Mouse (Mus musculus): ENCODE measurements around the gene Fbxo2. TPM values are rescaled to one million over a fixed set of nuclear protein-coding genes. Genes with fewer than 3 reads are reported as not detected.
A peak's percentile ranks its signal among the peaks of the same experiment; 100 is the strongest.

Fbxo2 gene
- total RNA-seq, 2 experiments from 2014 or later, result not detected

DNA sequence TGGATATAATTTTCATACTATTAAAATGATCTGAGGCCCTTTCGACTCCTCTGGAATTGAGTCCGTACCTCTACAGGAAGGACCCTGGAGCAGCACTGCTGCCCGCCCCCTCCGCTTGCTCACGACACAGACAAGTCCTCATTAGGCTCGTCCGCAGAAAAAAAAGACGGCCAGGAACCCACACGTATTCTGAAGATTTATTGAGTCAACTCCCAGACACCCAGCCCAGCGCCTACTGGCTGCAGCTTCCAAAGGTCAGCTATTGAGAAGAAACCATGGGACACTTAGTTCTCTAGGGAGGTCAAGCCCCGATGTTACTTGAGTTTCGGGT is 20.7 kb upstream of the Fbxo2 start:
- intact Hi-C loops (cut with DNase I; ENCODE audit: low total_unique reads), result no loop called here
- no peak for DNase-seq

DNA sequence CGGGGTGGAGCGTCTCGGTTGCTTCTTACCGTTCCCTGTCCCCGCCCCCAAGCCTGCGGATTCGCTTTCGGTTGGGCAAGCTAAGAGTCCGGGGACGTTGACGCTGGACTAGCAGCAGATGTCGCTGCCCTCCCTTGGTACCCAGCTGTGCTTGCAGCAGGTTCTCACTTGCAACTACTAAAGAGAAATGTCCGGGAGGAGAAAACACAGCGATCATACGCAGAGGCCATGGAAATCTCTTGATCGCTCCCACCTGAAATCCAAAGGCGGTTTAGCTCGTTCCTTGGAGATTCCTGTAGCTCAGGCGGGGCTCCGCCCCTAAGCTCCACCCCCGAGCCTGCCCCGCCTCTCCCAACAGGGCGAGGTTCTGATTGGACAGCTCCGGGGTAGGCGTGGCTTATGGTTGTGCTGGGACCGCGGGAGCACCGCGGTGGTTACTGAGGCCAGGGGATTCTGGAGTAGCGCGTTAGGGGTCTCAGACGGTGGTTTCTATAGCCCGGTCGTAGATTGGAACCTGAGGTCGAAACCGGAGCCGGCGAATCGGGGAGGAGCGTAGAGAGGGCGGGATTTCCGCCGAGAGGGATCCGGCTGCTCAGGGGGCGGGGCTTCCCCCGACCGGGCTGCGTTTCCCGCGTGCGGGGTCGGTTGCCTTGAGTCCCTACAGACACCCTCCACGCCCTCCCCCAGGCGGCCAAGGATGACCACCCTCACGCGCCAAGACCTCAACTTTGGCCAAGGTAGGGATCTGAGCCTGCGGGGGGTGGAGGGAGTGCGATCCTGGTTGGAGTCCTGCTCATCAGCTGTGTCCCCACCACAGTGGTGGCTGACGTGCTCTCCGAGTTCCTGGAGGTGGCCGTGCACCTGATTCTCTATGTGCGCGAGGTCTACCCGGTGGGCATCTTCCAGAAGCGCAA is 20.1 kb upstream of the Fbxo2 start:
- intact Hi-C loops (cut with DNase I; ENCODE audit: low total_unique reads), result no loop called here
- peak; percentile 92 for DNase-seq

DNA sequence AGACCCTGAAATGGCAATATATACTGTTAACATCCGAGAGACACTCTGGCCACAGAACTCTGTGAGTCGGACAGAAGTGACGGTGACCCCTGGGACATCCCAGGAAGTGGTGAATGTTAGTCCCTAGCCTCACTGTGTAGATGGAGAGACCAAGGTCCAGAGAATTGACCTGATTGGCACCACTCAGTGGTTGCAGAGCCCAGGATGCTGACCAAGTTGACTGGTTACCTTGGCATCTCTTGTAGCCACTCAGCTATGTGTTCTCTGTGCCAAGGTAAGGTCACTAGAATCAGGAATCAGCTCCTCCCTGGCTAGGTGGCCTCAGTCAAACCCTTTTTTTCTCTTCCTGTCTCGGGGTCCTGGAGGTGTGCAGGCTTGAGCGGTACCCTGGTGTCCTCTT is 16.7 kb upstream of the Fbxo2 start:
- intact Hi-C loops (cut with DNase I; ENCODE audit: low total_unique reads), result no loop called here
- DNase-seq, result no peak

DNA sequence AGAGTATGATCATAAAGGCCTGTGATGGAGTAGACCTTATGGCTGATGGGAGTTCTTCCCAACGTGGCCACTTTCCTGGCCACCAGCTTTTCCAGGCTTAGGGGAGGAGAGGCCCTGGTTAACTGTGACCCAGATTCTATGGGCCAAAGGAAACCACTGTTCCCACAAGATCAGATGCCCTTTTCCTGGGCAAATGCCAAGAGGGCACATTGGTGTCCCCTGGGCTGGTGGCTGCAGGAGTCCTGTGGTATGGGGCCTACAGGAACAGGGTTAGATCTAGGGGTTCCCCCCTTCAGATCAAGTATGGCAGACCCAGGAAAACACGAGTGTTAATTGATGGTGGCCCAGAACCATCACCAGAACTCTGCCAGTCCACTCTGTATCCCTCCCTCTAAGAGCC is 12.7 kb upstream of the Fbxo2 start:
- no peak for DNase-seq
- intact Hi-C loops (cut with DNase I; ENCODE audit: low total_unique reads), result no loop called here

DNA sequence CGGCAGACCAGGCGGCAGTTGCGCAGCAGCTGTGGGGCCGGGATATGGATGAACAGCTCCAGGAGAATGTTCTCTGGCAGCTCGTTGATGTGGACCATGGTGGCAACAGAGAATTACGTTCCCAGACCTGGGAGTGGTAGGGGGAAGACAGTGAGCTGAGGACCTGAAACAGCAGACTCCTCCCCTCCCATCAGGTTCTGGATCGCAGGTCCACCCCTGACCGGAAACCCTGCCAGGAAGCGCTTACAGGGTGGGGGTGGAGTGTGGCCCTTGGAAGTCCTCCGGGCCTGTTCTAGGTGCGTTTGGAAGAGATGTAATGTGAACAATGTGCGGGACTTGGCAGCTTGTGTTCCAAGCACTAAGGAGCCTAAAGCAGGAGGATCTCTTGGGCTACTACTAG is 10.9 kb upstream of the Fbxo2 start:
- intact Hi-C loops (cut with DNase I; ENCODE audit: low total_unique reads), result no loop called here
- DNase-seq, result no peak

DNA sequence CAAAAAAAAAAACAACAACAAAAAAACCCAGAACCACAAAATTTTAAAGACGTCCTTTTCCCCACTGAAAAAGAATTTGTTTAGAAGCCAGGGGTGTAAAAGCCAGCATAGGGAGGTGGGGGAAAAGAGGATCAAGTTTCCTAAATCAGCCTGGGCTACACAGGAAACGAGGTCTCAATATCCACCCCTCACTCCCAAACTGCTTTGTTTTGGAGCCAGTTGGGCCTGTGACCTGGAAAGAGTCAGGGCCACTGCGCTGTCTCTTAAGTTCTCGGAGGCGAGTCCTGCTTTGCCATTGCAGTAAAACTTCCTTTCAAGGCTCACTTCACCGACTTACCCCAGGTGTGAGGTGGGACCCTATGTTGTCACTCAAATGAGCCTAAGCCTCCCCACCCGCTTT is 10.2 kb upstream of the Fbxo2 start:
- DNase-seq, result no peak
- intact Hi-C loops (cut with DNase I; ENCODE audit: low total_unique reads), result loop anchor here (5.0 kb wide), 1 partner anchor 33 kb away; no protein-coding TSS in a partner anchor

DNA sequence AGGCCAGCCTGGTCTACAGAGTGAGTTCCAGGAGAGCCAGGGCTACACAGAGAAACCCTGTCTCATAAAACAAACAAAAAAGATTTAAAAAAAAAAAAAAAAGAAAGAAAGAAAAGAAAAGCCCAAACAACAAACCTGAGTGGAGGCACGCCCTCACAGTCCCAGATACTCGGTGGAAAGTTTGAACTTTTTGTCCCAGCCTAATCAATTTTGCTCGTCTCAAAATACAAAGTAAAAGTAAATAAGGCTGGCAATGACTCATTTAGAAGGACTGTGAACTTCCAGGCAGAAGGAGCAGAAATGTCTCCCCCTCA is 9.5 kb upstream of the Fbxo2 start:
- intact Hi-C loops (cut with DNase I; ENCODE audit: low total_unique reads), result loop anchor here (5.0 kb wide), 1 partner anchor 34 kb away; no protein-coding TSS in a partner anchor
- DNase-seq, result no peak

DNA sequence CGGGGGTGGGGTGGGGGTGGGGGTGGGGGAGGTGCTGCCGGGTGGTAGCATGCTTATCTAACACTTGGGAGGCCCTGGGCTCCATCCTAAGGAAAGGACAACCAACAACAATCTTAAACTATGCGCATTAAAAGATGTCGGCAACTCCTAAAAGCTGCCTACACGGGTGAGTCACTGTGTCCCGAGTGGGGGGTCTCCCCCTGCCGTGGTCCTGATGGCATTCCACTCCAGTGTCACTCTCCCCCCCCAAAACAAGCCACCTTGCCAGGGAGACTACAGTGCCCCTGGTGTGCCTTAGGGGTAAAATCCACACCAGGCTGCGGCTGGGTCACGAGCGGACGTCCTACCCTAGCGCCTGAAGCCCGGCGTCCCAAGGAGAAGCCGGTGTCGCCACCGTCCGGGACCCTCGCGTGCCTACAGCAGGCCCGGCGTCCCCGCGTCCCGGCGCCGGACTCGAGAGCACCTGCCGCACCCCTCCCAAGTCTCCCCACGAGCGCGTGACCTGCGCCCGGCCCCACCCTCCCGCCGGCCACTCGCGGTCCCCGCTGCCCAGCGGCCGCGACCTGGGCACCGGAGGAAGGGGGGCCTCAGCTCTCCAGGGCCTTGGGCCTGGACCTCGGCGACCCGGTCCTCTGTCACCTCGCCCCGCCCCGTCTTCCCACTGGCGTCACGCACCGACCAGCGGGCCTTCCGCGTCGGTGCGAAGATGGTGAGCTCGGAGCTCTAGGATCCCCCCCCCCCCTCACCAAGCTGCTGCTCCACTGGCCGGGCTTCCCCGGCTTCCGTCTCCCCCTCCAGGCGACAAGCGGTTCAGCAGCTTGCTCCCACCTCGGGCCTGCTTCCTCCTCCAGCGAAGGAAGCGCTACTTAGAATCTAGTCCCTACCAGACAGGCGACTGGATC is 8.9 kb upstream of the Fbxo2 start, which contains the start of gene Fbxo6:
Gene Fbxo6, minus strand, starts transcription at position 874 of the 902 bp plus-strand sequence.
- DNase-seq, result peak; percentile 91
- intact Hi-C loops (cut with DNase I; ENCODE audit: low total_unique reads), result loop anchor here (5.0 kb wide), 1 partner anchor 34 kb away; no protein-coding TSS in a partner anchor

DNA sequence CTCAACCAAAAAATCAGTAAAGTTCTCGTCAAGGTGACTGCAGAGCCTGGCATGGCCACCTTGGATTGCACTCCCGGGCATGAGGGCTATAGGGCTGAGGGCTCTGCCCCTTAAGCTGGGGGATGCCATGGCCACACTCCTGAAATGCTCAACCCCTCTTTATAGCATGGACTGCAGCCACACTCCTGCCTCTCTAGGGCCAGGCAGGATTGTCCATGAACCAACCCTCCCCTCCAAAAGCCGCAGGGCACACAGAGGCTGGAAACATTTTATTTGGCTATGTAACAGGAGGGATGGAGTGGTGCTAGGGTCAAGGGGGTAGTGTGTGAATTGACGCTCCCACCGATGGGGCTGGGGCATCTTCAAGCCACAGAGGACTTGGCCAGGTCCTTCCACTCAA is 7.9 kb upstream of the Fbxo2 start:
- intact Hi-C loops (cut with DNase I; ENCODE audit: low total_unique reads), result loop anchor here (5.0 kb wide), 1 partner anchor 35 kb away; no protein-coding TSS in a partner anchor
- DNase-seq, result no peak

DNA sequence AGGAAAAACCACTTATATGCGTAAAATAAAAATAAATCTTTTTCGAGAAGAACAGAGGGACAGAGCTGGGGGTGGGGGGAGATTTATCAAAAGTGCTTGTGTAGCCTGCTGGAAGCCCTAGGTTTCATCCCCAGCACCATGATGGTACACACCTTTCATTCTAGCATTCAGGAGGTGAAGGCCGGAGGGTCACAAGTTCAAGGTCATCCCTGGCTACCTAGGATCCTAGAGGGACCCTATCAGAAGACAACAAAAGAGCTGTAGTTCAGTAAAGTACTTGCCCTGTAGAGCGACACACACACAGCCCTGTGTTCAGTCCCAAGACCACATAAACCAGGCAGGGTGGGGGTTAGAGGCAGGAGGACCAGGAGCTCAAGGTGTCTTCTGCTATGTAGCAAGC is 6.4 kb upstream of the Fbxo2 start:
- intact Hi-C loops (cut with DNase I; ENCODE audit: low total_unique reads), result loop anchor here (5.0 kb wide), 1 partner anchor 37 kb away; no protein-coding TSS in a partner anchor

DNA sequence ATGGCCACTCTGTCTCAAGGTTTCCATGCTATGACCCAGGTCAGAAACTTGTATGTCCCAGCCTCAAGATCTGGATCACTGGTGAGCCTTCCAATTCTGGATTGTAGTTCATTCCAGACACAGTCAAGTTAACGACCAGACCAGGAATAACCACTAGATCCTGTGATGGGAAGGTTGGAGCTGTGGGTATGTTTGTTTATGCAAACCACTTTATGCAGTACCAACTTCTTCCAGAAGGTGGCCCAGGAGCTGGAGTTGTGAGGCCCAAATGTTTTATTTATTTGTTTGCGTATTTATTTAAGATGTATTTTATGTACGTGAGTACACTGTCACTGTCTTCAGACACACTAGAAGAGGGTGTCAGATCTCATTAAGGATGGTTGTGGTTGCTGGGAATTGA is 5.4 kb upstream of the Fbxo2 start:
- no peak for DNase-seq
- intact Hi-C loops (cut with DNase I; ENCODE audit: low total_unique reads), result loop anchor here (5.0 kb wide), 1 partner anchor 38 kb away; no protein-coding TSS in a partner anchor

More for the DNA sequence above, 6.4 kb upstream of the Fbxo2 start:
- no peak for DNase-seq

DNA sequence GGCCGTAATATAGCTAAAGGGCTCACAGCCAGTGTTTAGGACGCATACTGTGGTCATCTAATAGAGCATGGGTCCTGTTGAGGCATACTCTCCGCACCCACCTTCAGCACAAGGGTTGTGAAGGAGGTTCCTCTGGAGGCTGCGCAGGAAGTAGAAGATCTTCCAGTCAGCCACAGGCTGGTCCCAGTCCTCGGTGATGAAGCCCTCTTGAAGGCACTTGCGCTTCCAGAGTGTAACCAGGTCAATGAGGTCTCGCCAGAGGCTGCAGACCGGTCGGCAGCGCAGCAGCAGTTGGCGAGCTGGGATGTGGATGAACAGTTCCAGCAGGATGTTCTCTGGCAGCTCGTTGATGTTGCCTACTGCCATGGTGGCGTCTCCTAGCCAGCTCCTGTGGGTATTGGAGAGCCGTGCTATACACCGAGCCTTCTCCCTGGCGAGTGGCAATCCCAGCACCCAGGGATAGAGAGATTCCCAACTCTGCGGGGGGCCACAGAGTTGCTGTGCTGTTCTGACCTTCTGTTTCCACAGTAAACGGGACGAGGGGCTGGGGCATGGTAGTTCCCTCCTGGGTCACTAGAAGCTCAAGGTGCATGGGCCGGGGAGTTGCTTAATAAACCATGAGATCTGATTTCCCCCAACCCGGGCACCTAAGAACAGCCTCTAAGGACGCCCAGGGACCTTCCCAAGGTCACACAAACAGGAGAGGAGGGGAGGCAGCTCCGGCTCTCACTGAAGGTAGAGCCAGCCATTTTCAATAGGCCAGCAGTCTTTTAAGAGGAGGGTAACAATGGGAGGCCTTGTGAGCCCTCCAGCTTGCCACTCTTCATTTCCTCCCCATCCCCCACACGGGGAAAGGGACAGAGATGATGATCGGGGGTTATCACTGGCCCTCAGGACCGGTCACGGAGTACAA is 1.7 kb upstream of the Fbxo2 start:
- intact Hi-C loops (cut with DNase I; ENCODE audit: low total_unique reads), result no loop called here

DNA sequence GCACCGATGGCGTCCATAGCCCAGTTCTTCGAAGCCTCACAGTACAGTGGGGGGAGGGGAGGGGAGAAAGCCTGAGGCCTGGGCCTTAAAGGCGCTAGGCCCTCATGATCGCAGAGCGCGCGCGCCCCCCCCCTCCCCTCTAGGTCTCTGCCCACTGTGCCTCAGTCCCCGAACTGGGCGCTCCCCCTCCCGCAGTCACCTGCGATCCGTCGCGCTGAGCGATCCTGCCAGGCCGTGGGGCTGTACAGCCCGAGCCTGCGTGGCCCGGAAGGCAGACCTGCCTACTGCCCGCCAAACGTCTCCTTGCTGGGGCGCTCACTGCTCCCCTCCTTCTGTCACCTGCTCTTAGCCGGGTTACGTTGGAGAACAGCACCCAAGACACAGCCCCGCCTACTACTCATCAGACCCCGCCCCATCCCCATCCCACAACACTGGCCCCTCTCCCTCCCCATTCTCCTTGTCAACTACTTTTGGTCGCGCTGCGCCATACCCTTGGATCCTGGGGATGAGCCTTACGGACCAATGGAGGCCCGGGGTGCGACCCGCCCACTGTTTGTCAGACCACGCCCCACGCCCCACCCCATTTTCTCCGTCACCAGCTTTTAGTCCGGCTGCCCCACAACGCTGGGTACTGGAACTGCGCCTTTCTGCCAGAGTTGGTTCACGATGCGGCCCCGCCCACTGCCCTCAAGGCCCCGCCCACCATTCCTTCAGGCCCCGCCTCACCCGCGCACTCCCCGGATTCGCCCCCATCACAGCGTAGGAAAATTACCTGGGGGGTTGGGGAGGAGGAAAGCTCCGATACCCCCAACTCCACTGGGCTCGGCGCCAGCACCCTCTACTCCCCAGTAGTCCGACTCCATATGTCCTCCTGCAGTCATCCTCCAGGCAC is 631 bp upstream of the Fbxo2 start:
- intact Hi-C loops (cut with DNase I; ENCODE audit: low total_unique reads), result no loop called here
- DNase-seq, result peak; percentile 83

More for the DNA sequence above, 1.7 kb upstream of the Fbxo2 start:
- no peak for DNase-seq

DNA sequence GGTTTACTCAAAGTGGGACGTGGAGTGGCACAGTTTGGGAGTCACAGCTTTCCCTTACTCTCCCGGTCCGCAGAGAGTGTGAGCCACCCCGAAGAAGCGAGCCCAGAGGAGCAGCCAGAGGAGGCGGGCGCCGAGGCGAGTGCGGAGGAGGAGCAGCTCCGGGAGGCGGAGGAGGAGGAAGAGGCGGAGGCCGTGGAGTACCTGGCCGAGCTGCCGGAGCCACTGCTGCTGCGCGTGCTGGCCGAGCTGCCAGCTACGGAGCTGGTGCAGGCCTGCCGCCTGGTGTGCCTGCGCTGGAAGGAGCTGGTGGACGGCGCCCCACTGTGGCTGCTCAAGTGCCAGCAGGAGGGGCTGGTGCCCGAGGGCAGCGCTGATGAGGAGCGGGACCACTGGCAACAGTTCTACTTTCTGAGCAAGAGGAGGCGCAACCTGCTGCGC is 3.6 kb downstream of the Fbxo2 start:
- intact Hi-C loops (cut with DNase I; ENCODE audit: low total_unique reads), result no loop called here

DNA sequence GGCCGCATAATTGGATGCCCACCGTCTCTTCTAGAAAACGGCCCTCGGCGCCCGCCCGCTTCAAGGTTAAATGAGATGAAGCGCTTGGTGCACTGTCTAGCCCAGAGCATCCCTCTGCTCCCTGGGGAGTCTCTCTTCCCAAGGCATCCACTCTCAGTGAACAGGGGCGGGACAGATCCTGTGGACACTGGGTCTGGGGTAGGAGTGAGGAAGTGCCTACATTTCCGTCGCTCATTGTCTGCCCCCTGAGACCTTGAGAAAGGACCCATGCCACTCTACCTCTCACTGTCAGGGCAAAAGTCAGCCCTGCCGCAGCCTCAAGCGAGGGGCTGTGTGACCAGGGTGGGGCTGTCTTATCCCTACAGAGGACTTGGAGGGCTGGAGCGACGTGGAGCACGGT is 4.0 kb downstream of the Fbxo2 start:
- intact Hi-C loops (cut with DNase I; ENCODE audit: low total_unique reads), result no loop called here
- no peak for DNase-seq

More for the DNA sequence above, 3.6 kb downstream of the Fbxo2 start:
- peak; percentile 70 for DNase-seq

DNA sequence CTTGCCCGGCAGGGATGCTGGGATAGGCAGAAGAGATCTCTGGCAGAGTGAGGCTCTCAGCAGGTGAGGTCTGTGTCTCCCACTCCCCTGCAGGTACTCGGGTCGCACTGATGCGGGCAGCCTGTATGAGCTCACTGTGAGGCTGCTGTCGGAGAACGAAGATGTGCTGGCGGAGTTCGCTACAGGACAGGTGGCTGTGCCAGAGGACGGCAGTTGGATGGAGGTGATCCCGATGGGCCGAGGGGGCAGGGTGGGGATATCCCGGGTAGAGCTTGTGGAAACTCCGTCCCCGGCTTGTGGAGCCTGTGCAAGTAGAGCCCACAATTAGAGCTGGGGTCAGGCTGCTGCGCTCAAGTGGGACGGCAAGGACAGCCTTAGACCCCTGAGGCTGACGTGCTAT is 5.1 kb downstream of the Fbxo2 start:
- DNase-seq, result no peak
- intact Hi-C loops (cut with DNase I; ENCODE audit: low total_unique reads), result no loop called here

DNA sequence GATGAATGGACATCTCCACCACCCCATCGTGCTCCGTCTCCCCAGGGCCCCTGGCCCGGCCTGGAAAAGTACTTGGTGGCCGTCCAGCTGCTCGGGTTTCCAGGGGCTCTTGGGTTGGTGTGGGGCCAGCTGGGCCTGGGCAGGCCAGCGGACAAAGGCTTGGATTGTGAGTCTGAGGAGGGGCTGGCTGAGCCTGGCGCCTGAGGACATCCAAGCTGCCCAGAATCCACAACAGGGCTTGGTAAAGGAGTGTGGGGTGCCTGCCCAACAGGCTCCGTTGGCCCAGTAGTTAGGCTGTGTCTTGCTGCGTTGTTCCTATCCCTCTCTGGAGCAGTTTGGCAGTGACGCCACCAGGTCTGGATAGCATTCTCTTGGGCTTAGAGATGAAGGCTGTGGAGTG is 6.0 kb downstream of the Fbxo2 start:
- intact Hi-C loops (cut with DNase I; ENCODE audit: low total_unique reads), result no loop called here
- DNase-seq, result no peak

DNA sequence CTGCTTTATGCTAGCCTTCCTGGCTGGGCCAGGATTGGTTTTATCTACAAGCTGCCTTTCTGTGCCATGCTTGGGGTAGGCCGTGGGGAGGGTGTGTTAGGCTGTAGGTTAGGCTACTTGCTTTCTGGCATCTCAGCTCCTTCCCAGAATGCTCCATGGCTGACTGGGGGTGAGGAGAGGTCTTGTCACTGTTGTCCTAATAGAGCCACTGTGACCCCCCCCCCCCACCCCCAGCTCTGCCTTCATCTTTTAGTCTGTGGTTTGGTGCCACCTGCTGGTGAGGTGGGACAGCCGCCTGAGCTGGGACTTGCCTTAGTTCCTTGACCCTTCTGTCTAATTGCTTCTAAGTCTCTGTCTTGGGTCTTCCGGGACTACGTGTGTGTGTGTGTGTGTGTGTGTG is 6.6 kb downstream of the Fbxo2 start:
- intact Hi-C loops (cut with DNase I; ENCODE audit: low total_unique reads), result loop anchor here (1.0 kb wide), 1 partner anchor 53 kb away; no protein-coding TSS in a partner anchor
- DNase-seq, result peak; percentile 74

Data from gastrocnemius, postnatal 14 days (tissue).